Mouse (Mus musculus): ENCODE data around the gene Cntn5. TPM values are rescaled to one million over a fixed set of nuclear protein-coding genes. Genes with fewer than 3 reads are reported as not detected.

Gene Cntn5
- total and polyA plus RNA-seq, 2 experiments from 2014 or later = 23.7 to 24.8 TPM

GRCm38 (mm10) chr9:10383140-10383539 is 521.4 kb downstream of the Cntn5 start:
- Histone ChIP-seq H3K4me2 (ENCODE audit: low read depth, low read length, poor library complexity, severe bottlenecking) (no peak overlapping the region), H3K9ac (replicated peaks; ENCODE audit: low read length, poor library complexity, severe bottlenecking) (no peak overlapping the region), H3K36me3 (ENCODE audit: insufficient read depth, low read length) (no peaks in the 10 kb centered on the region), H3K4me1 (ENCODE audit: insufficient read depth, low read length) (no peaks in the 10 kb centered on the region), H3K9me3 (ENCODE audit: low read length) (no peaks in the 10 kb centered on the region), H3K4me3 (ENCODE audit: low read depth, low read length) (no peak overlapping the region), H3K27me3 (ENCODE audit: insufficient read depth, low read length) (no peaks in the 10 kb centered on the region), H3K27ac (ENCODE audit: low read depth, low read length) (no peak overlapping the region)
- TF ChIP-seq CTCF (IDR thresholded peaks at IDR 0.05) = no peak
- DNase-seq (ENCODE audit: low spot score) = no peak
- ATAC-seq (ENCODE audit: low FRiP score) = no peak

GRCm38 (mm10) chr9:10381701-10382100 is 522.9 kb downstream of the Cntn5 start:
- H3K4me1 ChIP-seq (ENCODE audit: insufficient read depth, low read length) = no peaks in the 10 kb centered on the region
- no peak for ATAC-seq (ENCODE audit: low FRiP score)
- H3K27ac ChIP-seq (ENCODE audit: low read depth, low read length) = no peak overlapping the region
- H3K4me3 ChIP-seq (ENCODE audit: low read depth, low read length) = no peak overlapping the region
- no peak overlapping the region for H3K4me2 ChIP-seq (ENCODE audit: low read depth, low read length, poor library complexity, severe bottlenecking)
- no peaks in the 10 kb centered on the region for H3K36me3 ChIP-seq (ENCODE audit: insufficient read depth, low read length)
- H3K27me3 ChIP-seq (ENCODE audit: insufficient read depth, low read length) = no peaks in the 10 kb centered on the region
- no peak for TF ChIP-seq CTCF (IDR thresholded peaks at IDR 0.05)
- WGBS = 91% methylated on average over 4 of the region's 4 CpGs
- H3K9me3 ChIP-seq (ENCODE audit: low read length) = no peaks in the 10 kb centered on the region
- no peak for DNase-seq (ENCODE audit: low spot score)
- no peak overlapping the region for H3K9ac ChIP-seq (replicated peaks; ENCODE audit: low read length, poor library complexity, severe bottlenecking)

GRCm38 (mm10) chr9:10376261-10376660 is 528.3 kb downstream of the Cntn5 start:
- no peak for TF ChIP-seq CTCF (IDR thresholded peaks at IDR 0.05)
- H3K4me1 ChIP-seq (ENCODE audit: insufficient read depth, low read length) = no peaks in the 10 kb centered on the region
- no peaks in the 10 kb centered on the region for H3K9me3 ChIP-seq (ENCODE audit: low read length)
- no peaks in the 10 kb centered on the region for H3K36me3 ChIP-seq (ENCODE audit: insufficient read depth, low read length)
- H3K27ac ChIP-seq (ENCODE audit: low read depth, low read length) = no peak overlapping the region
- DNase-seq (ENCODE audit: low spot score) = peak; percentile 50
- H3K4me2 ChIP-seq (ENCODE audit: low read depth, low read length, poor library complexity, severe bottlenecking) = no peak overlapping the region
- no peak overlapping the region for H3K9ac ChIP-seq (replicated peaks; ENCODE audit: low read length, poor library complexity, severe bottlenecking)
- no peak for ATAC-seq (ENCODE audit: low FRiP score)
- no peak overlapping the region for H3K4me3 ChIP-seq (ENCODE audit: low read depth, low read length)
- no peaks in the 10 kb centered on the region for H3K27me3 ChIP-seq (ENCODE audit: insufficient read depth, low read length)

- WGBS = 74% methylated on average over 5 of the region's 5 CpGs
- no peak for DNase-seq (ENCODE audit: low spot score)
- no peak overlapping the region for H3K4me2 ChIP-seq (ENCODE audit: low read depth, low read length, poor library complexity, severe bottlenecking)
Measured at GRCm38 (mm10) chr9:10368971-10369370, 535.6 kb downstream of the Cntn5 start.

GRCm38 (mm10) chr9:10368410-10368809 is 536.2 kb downstream of the Cntn5 start:
- Histone ChIP-seq H3K9me3 (ENCODE audit: low read length) (no peaks in the 10 kb centered on the region), H3K4me2 (ENCODE audit: low read depth, low read length, poor library complexity, severe bottlenecking) (no peak overlapping the region), H3K4me1 (ENCODE audit: insufficient read depth, low read length) (no peaks in the 10 kb centered on the region), H3K27me3 (ENCODE audit: insufficient read depth, low read length) (no peaks in the 10 kb centered on the region), H3K27ac (ENCODE audit: low read depth, low read length) (no peak overlapping the region), H3K4me3 (ENCODE audit: low read depth, low read length) (no peak overlapping the region), H3K9ac (replicated peaks; ENCODE audit: low read length, poor library complexity, severe bottlenecking) (no peak overlapping the region), H3K36me3 (ENCODE audit: insufficient read depth, low read length) (no peaks in the 10 kb centered on the region)
- WGBS = 40% methylated on average over 1 of the region's 1 CpGs
- DNase-seq (ENCODE audit: low spot score) (no peak), ATAC-seq (ENCODE audit: low FRiP score) (no peak)
- no peak for TF ChIP-seq CTCF (IDR thresholded peaks at IDR 0.05)

More at GRCm38 (mm10) chr9:10368971-10369370, 535.6 kb downstream of the Cntn5 start:
- Histone ChIP-seq H3K36me3 (ENCODE audit: insufficient read depth, low read length) (no peaks in the 10 kb centered on the region), H3K27ac (ENCODE audit: low read depth, low read length) (no peak overlapping the region), H3K27me3 (ENCODE audit: insufficient read depth, low read length) (no peaks in the 10 kb centered on the region), H3K4me1 (ENCODE audit: insufficient read depth, low read length) (no peaks in the 10 kb centered on the region), H3K4me3 (ENCODE audit: low read depth, low read length) (no peak overlapping the region), H3K9me3 (ENCODE audit: low read length) (no peaks in the 10 kb centered on the region), H3K9ac (replicated peaks; ENCODE audit: low read length, poor library complexity, severe bottlenecking) (no peak overlapping the region)
- TF ChIP-seq CTCF (IDR thresholded peaks at IDR 0.05) = no peak
- no peak for ATAC-seq (ENCODE audit: low FRiP score)

GRCm38 (mm10) chr9:10366246-10366955 is 538.2 kb downstream of the Cntn5 start:
- no peak overlapping the region for H3K4me2 ChIP-seq (ENCODE audit: low read depth, low read length, poor library complexity, severe bottlenecking)
- H3K27me3 ChIP-seq (ENCODE audit: insufficient read depth, low read length) = no peaks in the 10 kb centered on the region
- DNase-seq (ENCODE audit: low spot score) (no peak), ATAC-seq (ENCODE audit: low FRiP score) (0 out of 2 replicates have a peak, but pooled peaks have one; percentile 16)
- no peak overlapping the region for H3K4me3 ChIP-seq (ENCODE audit: low read depth, low read length)
- H3K4me1 ChIP-seq (ENCODE audit: insufficient read depth, low read length) = no peaks in the 10 kb centered on the region
- 78% methylated on average over 6 of the region's 6 CpGs for WGBS
- H3K9ac ChIP-seq (replicated peaks; ENCODE audit: low read length, poor library complexity, severe bottlenecking) = no peak overlapping the region
- no peaks in the 10 kb centered on the region for H3K9me3 ChIP-seq (ENCODE audit: low read length)
- no peaks in the 10 kb centered on the region for H3K36me3 ChIP-seq (ENCODE audit: insufficient read depth, low read length)
- TF ChIP-seq CTCF (IDR thresholded peaks at IDR 0.05) = no peak
- H3K27ac ChIP-seq (ENCODE audit: low read depth, low read length) = no peak overlapping the region
